Mouse (Mus musculus): ENCODE measurements at regions not wholly inside any gene's neighbourhood (a gene's known extent, or its start where the extent isn't known, plus 50 kb on each side); places are given as distances from the start of the nearest gene placed in this dataset.

DNA sequence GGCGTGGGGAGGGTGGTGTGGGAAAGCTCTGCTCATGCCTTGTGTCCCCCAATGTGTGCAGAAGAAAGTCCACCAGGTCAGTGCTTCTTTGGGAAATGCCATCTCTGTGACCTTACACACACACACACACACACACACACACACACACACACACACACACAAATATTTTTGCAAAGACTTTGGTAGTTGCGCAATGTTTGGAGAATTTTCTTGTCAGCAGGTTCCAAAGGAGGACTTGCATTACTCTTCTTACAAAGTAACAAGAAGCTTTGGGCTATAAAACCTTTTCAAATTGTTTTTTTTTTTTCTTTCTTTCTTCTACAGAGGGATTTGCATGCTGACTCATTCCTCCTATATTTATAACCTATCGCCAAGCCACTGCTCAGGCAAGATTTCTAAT lies 59.1 kb upstream of the Npvf start:
- no peaks in the 10 kb centered on the region for H3K4me1 ChIP-seq (ENCODE audit: control insufficient read depth, insufficient read depth, low read length)
- over 99% methylated on average over 3 of the region's 3 CpGs for WGBS
- no peak overlapping the region for H3K9ac ChIP-seq (ENCODE audit: low read depth, low read length)
- peak; percentile 62 for DNase-seq (ENCODE audit: extremely low read depth, low read depth, low spot score)
- no peaks in the 10 kb centered on the region for H3K27me3 ChIP-seq (ENCODE audit: control insufficient read depth, insufficient read depth, low read length)
- H3K27ac ChIP-seq (replicated peaks; ENCODE audit: insufficient read depth, low read depth, low read length) = no peak overlapping the region
- H3K36me3 ChIP-seq (ENCODE audit: control insufficient read depth, insufficient read depth, low read length) = no peaks in the 10 kb centered on the region
- no peak overlapping the region for H3K4me3 ChIP-seq (ENCODE audit: insufficient read depth, low read depth, low read length)
- H3K79me2 ChIP-seq (ENCODE audit: control insufficient read depth, insufficient read depth, low read length) = no peaks in the 10 kb centered on the region
- TF ChIP-seq POLR2A (IDR thresholded peaks at IDR 0.05; ENCODE audit: extremely low read depth, insufficient read depth, low read length) (no peak), CTCF (IDR thresholded peaks at IDR 0.05; ENCODE audit: low read depth, low read length) (no peak)

DNA sequence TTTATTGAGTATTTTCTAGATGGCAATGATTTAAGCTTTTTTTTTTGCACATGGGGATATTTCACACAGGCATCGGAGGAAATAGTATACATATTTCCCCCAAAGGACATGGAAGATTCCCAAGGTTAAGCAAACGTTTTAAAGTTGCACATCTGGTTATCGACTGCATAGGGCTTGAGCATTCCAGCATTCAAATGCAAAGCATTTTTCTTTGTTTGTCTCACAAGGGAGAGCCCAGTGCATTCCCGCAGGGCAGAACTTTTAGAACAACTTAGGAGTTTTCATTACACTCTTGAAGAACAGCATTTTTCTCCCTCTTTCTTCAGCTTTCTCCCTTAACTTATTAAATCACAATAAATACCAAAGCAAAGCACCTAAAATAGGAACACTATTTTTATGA lies 64.4 kb upstream of the Npvf start:
- H3K27ac ChIP-seq (replicated peaks; ENCODE audit: insufficient read depth, low read depth, low read length) = no peak overlapping the region
- H3K36me3 ChIP-seq (ENCODE audit: control insufficient read depth, insufficient read depth, low read length) = no peaks in the 10 kb centered on the region
- no peaks in the 10 kb centered on the region for H3K79me2 ChIP-seq (ENCODE audit: control insufficient read depth, insufficient read depth, low read length)
- H3K4me3 ChIP-seq (ENCODE audit: insufficient read depth, low read depth, low read length) = no peak overlapping the region
- no peak overlapping the region for H3K9ac ChIP-seq (ENCODE audit: low read depth, low read length)
- TF ChIP-seq POLR2A (IDR thresholded peaks at IDR 0.05; ENCODE audit: extremely low read depth, insufficient read depth, low read length) = no peak
- no peak for TF ChIP-seq CTCF (IDR thresholded peaks at IDR 0.05; ENCODE audit: low read depth, low read length)
- no peaks in the 10 kb centered on the region for H3K27me3 ChIP-seq (ENCODE audit: control insufficient read depth, insufficient read depth, low read length)
- H3K4me1 ChIP-seq (ENCODE audit: control insufficient read depth, insufficient read depth, low read length) = no peaks in the 10 kb centered on the region
- 60% methylated on average over 4 of the region's 4 CpGs for WGBS
- no peak for DNase-seq (ENCODE audit: extremely low read depth, low read depth, low spot score)

- Histone ChIP-seq H3K79me2 (ENCODE audit: control insufficient read depth, insufficient read depth, low read length) (no peaks in the 10 kb centered on the region), H3K4me3 (ENCODE audit: insufficient read depth, low read depth, low read length) (no peak overlapping the region), H3K4me1 (ENCODE audit: control insufficient read depth, insufficient read depth, low read length) (no peaks in the 10 kb centered on the region), H3K9ac (ENCODE audit: low read depth, low read length) (no peak overlapping the region), H3K27me3 (ENCODE audit: control insufficient read depth, insufficient read depth, low read length) (no peaks in the 10 kb centered on the region), H3K27ac (replicated peaks; ENCODE audit: insufficient read depth, low read depth, low read length) (no peak overlapping the region), H3K36me3 (ENCODE audit: control insufficient read depth, insufficient read depth, low read length) (no peaks in the 10 kb centered on the region)
- 66% methylated on average over 4 of the region's 4 CpGs for WGBS
- no peak for DNase-seq (ENCODE audit: extremely low read depth, low read depth, low spot score)
- TF ChIP-seq CTCF (IDR thresholded peaks at IDR 0.05; ENCODE audit: low read depth, low read length) (no peak), POLR2A (IDR thresholded peaks at IDR 0.05; ENCODE audit: extremely low read depth, insufficient read depth, low read length) (no peak)
These were observed 66.1 kb upstream of the Npvf start for GRCm38 (mm10) chr6:50720346-50720745.

- WGBS = 91% methylated on average over 3 of the region's 3 CpGs
- no peak overlapping the region for H3K4me3 ChIP-seq (ENCODE audit: insufficient read depth, low read depth, low read length)
- H3K79me2 ChIP-seq (ENCODE audit: control insufficient read depth, insufficient read depth, low read length) = no peaks in the 10 kb centered on the region
- no peak for DNase-seq (ENCODE audit: extremely low read depth, low read depth, low spot score)
- H3K36me3 ChIP-seq (ENCODE audit: control insufficient read depth, insufficient read depth, low read length) = no peaks in the 10 kb centered on the region
- no peaks in the 10 kb centered on the region for H3K27me3 ChIP-seq (ENCODE audit: control insufficient read depth, insufficient read depth, low read length)
- no peak overlapping the region for H3K27ac ChIP-seq (replicated peaks; ENCODE audit: insufficient read depth, low read depth, low read length)
- no peaks in the 10 kb centered on the region for H3K4me1 ChIP-seq (ENCODE audit: control insufficient read depth, insufficient read depth, low read length)
- no peak overlapping the region for H3K9ac ChIP-seq (ENCODE audit: low read depth, low read length)
- no peak for TF ChIP-seq CTCF (IDR thresholded peaks at IDR 0.05; ENCODE audit: low read depth, low read length)
- TF ChIP-seq POLR2A (IDR thresholded peaks at IDR 0.05; ENCODE audit: extremely low read depth, insufficient read depth, low read length) = no peak
These were observed 71.4 kb upstream of the Npvf start for GRCm38 (mm10) chr6:50725640-50726039.

DNA sequence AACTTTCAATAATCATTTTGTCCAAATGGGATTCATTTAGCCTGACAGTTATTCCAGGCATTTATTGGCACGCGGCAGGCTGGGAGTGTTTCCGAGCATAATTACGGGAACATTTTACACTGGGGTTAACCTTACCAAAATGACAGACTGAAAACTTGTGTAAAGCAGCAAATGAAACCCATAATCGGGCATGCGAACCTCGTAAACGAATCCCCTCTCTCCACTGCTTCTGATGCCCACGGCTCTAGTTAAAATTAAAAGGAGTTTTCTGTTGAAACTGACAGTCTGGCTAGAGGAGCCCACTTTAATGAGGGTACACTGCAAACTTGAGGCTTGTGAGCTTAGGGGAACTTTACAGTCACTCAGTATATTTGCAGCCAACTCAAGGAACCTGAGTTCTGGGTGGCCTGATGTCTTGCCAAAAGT lies 71.9 kb upstream of the Npvf start:
- Histone ChIP-seq H3K27ac (replicated peaks; ENCODE audit: insufficient read depth, low read depth, low read length) (no peak overlapping the region), H3K4me3 (ENCODE audit: insufficient read depth, low read depth, low read length) (no peak overlapping the region), H3K36me3 (ENCODE audit: control insufficient read depth, insufficient read depth, low read length) (no peaks in the 10 kb centered on the region), H3K27me3 (ENCODE audit: control insufficient read depth, insufficient read depth, low read length) (no peaks in the 10 kb centered on the region), H3K9ac (ENCODE audit: low read depth, low read length) (no peak overlapping the region), H3K79me2 (ENCODE audit: control insufficient read depth, insufficient read depth, low read length) (no peaks in the 10 kb centered on the region), H3K4me1 (ENCODE audit: control insufficient read depth, insufficient read depth, low read length) (0 out of 2 replicates have a peak, but pooled peaks cover 4% of the 10 kb centered on the region)
- no peak for DNase-seq (ENCODE audit: extremely low read depth, low read depth, low spot score)
- WGBS = 90% methylated on average over 9 of the region's 9 CpGs
- TF ChIP-seq POLR2A (IDR thresholded peaks at IDR 0.05; ENCODE audit: extremely low read depth, insufficient read depth, low read length) (no peak), CTCF (IDR thresholded peaks at IDR 0.05; ENCODE audit: low read depth, low read length) (no peak)

DNA sequence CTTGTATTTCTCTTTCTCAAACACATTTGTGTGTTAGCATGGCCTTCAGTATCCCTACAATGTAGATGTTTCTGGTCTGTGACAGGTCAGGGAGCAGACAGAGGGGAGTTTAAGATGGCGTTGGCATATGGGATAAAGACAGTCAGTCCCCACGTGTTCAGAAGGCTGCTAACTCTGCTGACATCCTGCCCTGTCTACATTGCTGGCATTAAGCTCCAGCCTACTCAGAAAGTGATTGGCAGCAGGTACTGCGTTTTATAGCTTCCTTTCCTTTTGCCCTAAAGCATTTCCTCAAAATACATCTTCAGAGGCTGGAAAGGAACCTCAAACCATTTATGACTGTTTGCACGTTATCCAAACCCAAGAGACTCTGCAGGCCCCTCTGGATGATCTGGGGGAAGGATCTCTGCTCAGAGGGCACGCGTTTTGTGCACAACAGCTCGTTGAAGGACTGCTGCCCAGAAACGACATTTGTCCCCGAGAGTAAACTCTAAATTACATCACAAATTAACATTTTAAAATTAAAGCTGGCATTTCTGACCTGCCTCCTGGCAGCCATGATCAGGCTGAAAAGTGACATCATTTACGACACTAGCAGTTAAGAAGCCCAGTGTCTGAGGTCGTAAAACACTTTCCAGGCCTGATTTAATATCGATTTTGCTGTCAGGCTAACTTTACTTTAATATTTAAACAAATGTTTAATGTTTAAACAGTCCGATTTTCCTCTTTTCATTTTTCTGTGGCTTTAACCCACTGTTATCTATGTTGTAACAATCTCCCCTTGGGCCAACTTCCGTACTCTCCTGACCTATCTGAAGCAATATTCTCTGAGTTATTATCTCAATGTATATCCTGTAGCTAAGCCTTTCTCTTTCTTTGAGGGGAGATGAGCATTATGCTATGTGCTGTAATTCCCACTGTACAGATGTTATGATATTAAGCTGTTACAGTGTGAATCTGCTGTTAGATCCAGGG lies 76.8 kb upstream of the Npvf start:
- Histone ChIP-seq H3K27ac (replicated peaks; ENCODE audit: insufficient read depth, low read depth, low read length) (peak overlapping the region; percentile 48), H3K4me3 (ENCODE audit: insufficient read depth, low read depth, low read length) (no peak overlapping the region), H3K9ac (ENCODE audit: low read depth, low read length) (no peak overlapping the region), H3K4me1 (ENCODE audit: control insufficient read depth, insufficient read depth, low read length) (peaks cover 12% of the 10 kb centered on the region), H3K36me3 (ENCODE audit: control insufficient read depth, insufficient read depth, low read length) (no peaks in the 10 kb centered on the region), H3K27me3 (ENCODE audit: control insufficient read depth, insufficient read depth, low read length) (no peaks in the 10 kb centered on the region), H3K79me2 (ENCODE audit: control insufficient read depth, insufficient read depth, low read length) (no peaks in the 10 kb centered on the region)
- no peak for TF ChIP-seq CTCF (IDR thresholded peaks at IDR 0.05; ENCODE audit: low read depth, low read length)
- TF ChIP-seq POLR2A (IDR thresholded peaks at IDR 0.05; ENCODE audit: extremely low read depth, insufficient read depth, low read length) = no peak
- peak; percentile 91 for DNase-seq (ENCODE audit: extremely low read depth, low read depth, low spot score)
- WGBS = 41% methylated on average over 14 of the region's 14 CpGs
